Mouse (Mus musculus): ENCODE data around the gene Ldb1.

The Ldb1 gene

GRCm38 (mm10) chr19:46044993-46045695, at the start of gene Ldb1:
Gene Ldb1 (minus strand): TSS chr19:46045214.
- peak; percentile 81 for DNase-seq (ENCODE audit: low spot score in 2 of 2)

- DNase-seq (ENCODE audit: low spot score in 2 of 2) = no peak
Measured at GRCm38 (mm10) chr19:46094144-46094543, 49.1 kb upstream of the Ldb1 start.

DNA sequence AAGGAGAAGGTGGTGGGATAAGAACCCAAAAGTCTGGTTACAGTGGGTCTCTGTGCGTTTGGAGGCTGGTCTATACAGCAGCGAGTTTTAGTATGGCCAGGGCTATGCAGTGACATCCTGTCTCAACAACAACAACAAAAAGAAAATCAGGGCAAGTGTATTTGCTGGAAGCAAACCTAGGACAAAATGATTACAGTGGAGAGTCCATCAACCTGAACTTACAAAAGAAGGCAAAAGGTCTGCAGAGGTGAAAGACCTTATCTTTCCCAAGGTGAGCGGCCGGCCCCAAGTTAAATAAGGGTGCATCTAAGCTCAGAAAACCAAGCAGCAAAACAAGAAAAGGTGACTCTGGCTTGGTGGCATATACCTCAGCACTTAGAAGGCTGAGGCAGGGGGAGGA, 46.6 kb upstream of the Ldb1 start:
- no peak for DNase-seq (ENCODE audit: low spot score in 2 of 2)

DNA sequence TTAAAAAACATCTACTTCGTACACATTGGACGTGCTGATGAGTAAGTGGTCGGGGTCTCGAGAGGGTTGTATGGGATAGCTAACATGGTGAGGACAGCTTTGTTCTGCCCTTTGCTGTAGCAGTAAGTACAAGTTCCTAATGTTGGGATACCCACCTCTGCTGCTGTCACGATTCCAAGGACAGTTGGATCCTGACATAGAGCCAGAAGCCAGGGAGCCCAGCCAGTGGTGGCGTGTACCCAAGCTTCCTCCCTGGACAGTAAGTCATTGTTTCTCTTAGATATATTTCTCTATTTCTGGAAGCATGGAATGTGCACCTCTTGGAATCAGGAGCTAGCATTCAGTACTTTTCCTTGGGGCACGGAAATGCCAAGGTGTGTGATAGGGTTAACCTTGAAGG, 42.9 kb upstream of the Ldb1 start:
- DNase-seq (ENCODE audit: low spot score in 2 of 2) = no peak

- DNase-seq (ENCODE audit: low spot score in 2 of 2) = peak in 1 of 2 experiments; percentile 36
Measured at GRCm38 (mm10) chr19:46086337-46086736, 41.3 kb upstream of the Ldb1 start.

DNA sequence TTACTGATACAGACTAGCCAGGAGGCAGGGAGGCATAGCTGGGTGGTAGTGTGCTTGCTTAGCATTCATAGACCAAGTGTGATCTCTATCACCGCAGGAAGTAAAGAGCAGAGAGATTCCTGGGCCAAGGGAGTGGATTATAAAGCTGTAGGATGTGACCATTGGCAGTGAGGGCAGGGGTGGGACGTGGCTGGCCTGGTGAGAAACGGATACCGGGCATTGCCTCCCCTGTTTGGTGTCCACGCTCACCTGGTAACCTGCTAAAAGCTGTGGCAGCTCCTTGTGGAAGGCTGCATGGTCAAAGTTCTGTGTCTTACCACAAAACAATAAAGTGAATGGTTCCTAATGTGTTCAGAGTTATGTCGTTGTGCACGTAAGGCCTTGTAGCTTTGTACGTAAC, 40.2 kb upstream of the Ldb1 start:
- DNase-seq (ENCODE audit: low spot score in 2 of 2) = no peak

GRCm38 (mm10) chr19:46078535-46078934, 33.5 kb upstream of the Ldb1 start:
- DNase-seq (ENCODE audit: low spot score in 2 of 2) = no peak

DNA sequence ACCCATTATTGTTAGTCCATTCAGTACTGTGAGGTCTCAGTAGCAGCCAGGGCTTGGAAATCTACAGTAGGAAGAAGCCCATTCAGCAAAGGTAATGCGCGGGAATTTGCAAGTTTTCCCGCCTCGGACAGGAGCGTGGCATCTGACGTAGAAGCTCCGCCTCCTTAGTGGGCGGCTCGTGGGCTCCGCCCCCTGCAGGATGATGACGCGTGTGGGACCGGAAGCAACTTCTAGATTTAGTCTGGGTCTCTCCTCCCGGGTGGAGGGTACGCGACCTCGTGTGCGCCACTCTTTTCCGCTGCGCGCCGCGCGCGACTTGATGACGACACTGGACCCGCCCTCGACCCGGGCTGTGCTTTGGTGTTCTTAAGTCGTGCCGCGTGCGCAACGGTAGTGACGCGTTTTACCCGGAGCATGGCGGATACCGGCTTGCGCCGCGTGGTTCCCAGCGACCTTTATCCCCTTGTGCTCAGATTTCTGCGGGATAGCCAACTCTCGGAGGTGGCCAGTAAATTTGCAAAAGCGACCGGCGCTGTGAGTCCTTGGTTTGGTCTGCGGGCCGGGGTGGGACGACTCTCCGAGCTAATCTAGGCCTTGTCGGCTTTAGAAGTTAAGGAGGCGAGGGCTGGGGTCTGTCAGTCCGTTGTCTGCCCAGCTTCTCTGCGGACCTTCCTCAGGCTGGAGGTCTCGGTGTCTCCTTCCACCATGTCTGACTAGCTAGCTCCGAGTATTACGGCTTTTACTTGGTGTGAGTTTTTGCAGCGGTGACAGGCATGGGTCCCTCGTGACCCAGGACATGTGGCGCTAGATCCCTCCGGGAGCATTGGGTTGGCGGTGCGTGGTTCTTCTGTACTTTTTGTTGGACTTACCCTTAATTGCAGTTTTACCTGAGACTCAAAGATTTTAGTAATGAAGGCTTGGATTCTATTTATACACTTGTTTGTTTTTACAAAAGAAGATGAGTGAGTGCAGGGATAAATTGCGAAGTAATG, 30.9 kb upstream of the Ldb1 start, which contains the start of gene Nolc1:
TSS of gene Nolc1 (plus strand) at position 248 of the 992 bp plus-strand sequence.
- DNase-seq (ENCODE audit: low spot score in 2 of 2) = peak; percentile 99

GRCm38 (mm10) chr19:46074266-46074665, 29.3 kb upstream of the Ldb1 start:
- no peak for DNase-seq (ENCODE audit: low spot score in 2 of 2)

DNA sequence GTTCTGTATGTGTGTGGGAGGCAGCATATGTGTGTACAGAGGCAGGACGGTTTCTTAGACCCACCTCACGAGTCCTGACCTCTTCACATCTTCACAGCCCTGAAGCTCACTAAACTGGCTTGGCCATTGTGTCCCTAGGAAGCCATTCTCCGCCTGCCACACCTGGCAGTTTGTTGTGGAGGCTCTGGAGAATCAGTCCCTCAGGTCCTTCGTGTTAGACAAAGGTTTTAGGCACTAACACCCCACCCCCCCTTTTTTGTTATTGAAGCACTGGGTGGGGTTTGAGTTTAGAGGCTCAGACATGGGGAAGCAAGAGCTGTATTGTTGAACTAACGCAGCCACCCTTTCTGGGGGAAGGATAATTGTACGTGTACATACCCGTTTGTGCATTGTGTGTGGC, 28.3 kb upstream of the Ldb1 start:
- no peak for DNase-seq (ENCODE audit: low spot score in 2 of 2)

DNA sequence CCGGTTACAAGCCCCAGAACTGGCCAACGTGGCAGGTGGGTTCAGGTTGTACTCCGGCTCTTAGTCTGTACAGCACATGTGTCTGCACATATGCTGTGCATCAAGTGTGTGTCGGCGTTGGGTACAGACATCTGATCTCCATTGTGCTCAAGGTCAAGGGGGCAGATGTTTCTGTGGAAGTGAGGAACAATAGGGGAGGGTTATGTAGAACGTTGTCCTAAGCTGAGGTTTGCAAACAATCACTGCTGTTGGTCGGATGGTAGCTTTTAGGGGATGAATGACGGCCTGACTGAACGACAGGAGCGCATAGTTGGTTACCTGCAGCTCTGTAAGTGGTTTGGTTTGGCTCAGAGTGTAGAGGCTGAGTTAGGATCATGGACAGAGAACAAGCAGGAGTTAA, 23.0 kb upstream of the Ldb1 start:
- DNase-seq (ENCODE audit: low spot score in 2 of 2) = no peak

GRCm38 (mm10) chr19:46060845-46061244, 15.8 kb upstream of the Ldb1 start:
- DNase-seq (ENCODE audit: low spot score in 2 of 2) = no peak

DNA sequence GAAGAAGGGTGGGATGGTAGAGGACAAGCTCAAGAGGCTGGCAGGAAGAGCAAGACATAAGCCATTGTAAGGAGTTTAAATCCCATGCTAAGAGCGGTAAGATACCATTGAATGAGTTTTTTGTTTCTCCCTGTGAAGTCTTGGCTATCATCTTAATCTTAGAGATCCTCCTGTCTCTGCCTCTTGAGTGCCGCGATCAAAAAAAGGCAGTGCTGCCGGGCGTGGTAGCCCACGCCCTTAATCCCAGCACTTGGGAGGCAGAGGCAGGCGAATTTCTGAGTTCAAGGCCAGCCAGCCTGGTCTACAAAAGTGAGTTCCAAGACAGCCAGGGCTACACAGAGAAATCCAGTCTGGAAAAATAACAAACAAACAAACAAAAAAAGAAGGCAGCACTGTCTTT, 13.5 kb upstream of the Ldb1 start:
- no peak for DNase-seq (ENCODE audit: low spot score in 2 of 2)

DNA sequence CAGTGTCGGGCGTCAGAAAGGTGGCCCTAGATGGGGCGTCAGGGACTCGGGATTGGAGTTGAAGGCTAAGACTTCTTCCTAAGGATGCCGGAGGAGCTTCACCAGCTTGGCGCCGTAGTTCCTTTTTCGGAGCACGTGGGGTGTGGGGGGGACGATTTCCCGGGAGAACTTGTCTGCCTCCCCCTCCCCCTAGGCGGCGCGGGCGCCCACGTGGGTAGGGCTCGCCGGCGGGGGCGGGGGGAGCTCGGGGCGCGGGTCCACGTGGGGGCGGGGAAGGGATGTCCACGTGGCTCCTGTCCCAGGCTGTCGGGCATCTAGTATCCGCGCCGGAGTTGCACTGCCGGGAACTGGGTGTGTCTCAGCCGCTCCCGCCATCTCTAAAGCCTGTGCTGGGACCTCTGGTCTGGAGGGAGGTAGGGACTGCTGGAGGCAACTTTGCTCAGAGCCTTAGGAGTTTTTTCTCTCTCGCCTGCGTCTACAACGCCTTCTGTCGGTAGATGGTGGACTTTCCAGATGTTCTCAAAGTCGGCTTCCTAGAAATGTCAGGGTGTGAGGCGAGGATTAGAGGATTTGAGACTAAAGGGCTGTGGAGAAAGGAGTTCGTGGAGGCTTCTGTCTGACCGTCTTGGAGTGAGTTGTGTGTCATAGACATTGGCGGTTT, 12.1 kb upstream of the Ldb1 start:
- peak; percentile 70 to 73 for DNase-seq (ENCODE audit: low spot score in 2 of 2)

DNA sequence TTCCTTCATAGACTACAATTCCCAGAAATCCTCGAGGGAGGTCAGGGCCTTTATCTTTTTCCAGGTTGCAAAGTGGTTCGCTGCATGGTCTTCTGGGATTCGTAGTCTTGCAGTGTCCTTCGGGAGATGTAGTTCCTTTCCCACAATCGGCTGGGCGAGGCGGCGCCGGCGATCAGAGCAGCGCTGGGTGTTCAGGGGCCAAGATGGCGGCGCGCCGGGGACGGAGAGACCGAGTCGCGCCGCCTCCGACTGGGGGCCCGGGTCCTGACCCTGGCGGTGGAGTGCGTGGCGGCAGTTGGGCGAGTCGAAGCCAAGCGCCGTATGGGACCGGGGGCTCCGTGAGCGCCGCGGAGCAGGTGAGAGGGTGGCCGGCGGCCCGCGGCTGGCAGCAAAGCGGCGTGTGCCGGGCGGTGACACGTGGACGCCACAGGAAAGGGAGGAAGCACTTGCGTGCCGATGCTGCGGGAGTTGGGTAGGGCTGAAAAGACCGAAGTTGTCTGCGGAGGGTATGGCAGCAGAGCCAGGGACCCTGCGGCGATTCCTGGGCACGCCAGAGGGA, 11.5 kb upstream of the Ldb1 start:
- peak; percentile 94 to 96 for DNase-seq (ENCODE audit: low spot score in 2 of 2)

DNA sequence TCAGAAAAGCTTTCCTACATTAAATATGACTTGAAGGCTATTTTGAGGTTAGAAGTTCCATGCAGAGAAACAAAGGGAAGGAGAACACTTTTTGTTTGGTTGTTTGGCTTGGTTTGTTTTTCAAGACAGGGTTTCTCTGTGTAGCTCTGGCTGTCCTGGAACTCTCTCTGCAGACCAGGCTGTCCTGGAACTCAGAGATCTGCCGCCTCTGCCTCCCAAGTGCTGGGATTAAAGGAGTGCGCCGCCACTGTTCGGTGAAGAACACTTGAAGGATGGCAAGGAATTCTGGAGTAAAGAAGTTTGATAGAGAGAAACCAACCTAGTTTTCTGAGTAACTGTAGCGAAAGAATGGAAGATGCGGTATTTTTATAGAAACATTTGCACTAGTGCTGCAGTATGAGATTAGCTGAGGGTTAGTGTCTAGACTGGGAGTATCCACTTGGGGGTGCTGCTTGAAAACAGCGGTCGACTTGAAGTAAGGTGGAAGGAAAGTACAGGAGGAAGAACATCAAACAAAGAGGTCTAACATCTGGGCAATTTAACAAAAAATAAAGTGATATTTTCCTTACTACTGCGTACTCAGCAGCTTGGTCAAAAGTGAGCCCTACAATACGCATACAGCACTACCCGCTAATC, 10.9 kb upstream of the Ldb1 start:
- no peak for DNase-seq (ENCODE audit: low spot score in 2 of 2)

DNA sequence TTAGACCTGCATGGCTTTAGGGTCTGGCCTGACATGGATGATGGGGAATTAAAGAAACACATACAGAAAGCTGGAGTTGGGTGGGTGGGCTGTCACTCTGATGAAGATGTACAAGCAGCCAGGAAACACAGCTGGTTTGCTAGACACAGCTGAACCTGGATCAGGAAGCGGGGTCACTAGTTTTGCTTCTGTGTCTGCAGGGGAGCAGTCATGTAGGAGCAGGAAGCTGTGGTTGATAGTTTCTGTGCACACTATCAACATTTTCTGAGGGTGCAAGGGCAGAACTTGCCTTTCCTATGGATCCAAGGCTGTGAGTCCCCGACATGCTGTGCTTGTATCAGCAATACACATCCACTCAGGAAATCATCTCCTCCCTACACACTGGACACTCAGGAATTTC, 5.4 kb upstream of the Ldb1 start:
- peak; percentile 62 to 65 for DNase-seq (ENCODE audit: low spot score in 2 of 2)

DNA sequence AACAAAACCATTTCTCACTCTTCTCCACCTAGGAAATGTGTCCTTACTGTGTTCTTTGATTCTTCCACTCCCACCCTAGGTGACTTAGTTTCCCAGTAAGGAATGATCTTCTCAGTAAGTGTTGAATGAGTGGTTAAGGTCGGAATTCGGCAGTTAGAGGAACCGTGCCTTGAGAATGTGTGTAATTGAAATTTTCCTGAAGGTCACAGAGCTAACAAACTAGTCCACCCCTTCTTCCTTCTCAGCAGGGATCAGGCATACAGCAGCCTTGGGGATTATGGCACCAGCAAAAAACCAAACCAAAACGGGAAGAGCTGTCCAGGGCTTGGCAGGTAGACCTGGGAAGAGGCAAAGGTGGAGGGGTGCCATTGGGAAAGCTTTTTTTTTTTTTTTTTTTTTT, 4.1 kb upstream of the Ldb1 start:
- DNase-seq (ENCODE audit: low spot score in 2 of 2) = no peak

- no peak for DNase-seq (ENCODE audit: low spot score in 2 of 2)
Measured at GRCm38 (mm10) chr19:46047426-46047825, 2.4 kb upstream of the Ldb1 start.

GRCm38 (mm10) chr19:46046621-46047025, 1.6 kb upstream of the Ldb1 start:
- no peak for DNase-seq (ENCODE audit: low spot score in 2 of 2)

GRCm38 (mm10) chr19:46045696-46046311, 790 bp upstream of the Ldb1 start:
- DNase-seq (ENCODE audit: low spot score in 2 of 2) = peak in 1 of 2 experiments; percentile 37
